ENCODE assay signal across 26 mouse cellular contexts in the genomic region with DNA sequence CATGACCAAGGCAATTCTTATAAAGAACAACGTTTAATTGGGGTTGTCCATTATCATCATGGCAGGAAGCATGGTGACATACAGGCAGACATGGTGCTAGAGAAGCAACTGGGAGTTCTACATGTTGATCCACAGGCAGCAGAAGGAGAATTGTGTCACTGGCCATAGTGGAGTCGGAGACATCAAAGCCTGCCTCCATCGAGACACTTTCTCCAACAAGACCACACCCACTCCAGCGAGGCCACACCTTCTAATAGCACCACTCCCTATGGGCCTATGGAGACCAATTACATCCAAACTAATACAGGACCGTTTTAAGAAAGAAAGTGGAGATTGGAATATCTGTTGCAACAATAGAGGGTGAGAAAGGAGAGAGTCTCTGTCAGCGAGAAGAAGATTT.
"Had no signal": no experiment of that assay in that cellular context is flagged by ENCODE, and none has a peak within 500 bp of the region (broad histone marks: within the 10 kb centered on the region; RNA-seq: fewer than 3 reads in every experiment).

No protein-coding gene starts in this region.

- H3K27ac ChIP-seq: heart, adult 2 months; heart, embryonic 13.5 days; heart, embryonic 15.5 days; hindbrain, embryonic 10.5 days; hindbrain, embryonic 12.5 days; hindbrain, embryonic 14.5 days; intestine, embryonic 15.5 days; layer of hippocampus, adult 2 months; left cerebral cortex, adult 2 months; limb, embryonic 10.5 days; limb, embryonic 12.5 days; liver, embryonic 13.5 days; liver, embryonic 15.5 days had no signal

- H3K4me3 ChIP-seq: heart, adult 2 months; heart, embryonic 13.5 days; heart, embryonic 15.5 days; hindbrain, embryonic 10.5 days; hindbrain, embryonic 12.5 days; intestine, embryonic 15.5 days; layer of hippocampus, adult 2 months; left cerebral cortex, adult 2 months; limb, embryonic 10.5 days; limb, embryonic 12.5 days; liver, embryonic 13.5 days; liver, embryonic 15.5 days had no signal

- H3K36me3 ChIP-seq: heart, embryonic 15.5 days; hindbrain, embryonic 12.5 days; intestine, embryonic 15.5 days had no signal

- H3K4me2 ChIP-seq: heart, embryonic 11.5 days; heart, embryonic 13.5 days; heart, embryonic 15.5 days; hindbrain, embryonic 12.5 days; hindbrain, embryonic 14.5 days; intestine, embryonic 15.5 days; limb, embryonic 12.5 days; liver, embryonic 13.5 days; liver, embryonic 15.5 days had no signal

- H3K9me3 ChIP-seq: heart, embryonic 13.5 days; heart, embryonic 15.5 days; hindbrain, embryonic 12.5 days; intestine, embryonic 15.5 days; limb, embryonic 10.5 days; limb, embryonic 12.5 days; liver, embryonic 13.5 days; liver, embryonic 15.5 days had no signal

- ATAC-seq: hindbrain, embryonic 16.5 days; inflammation-experienced regulatory T-cells, adult 6 months; intestine, embryonic 15.5 days; intestine, postnatal 0 days had no signal

- H3K27me3 ChIP-seq: heart, embryonic 13.5 days; heart, embryonic 15.5 days; hindbrain, embryonic 12.5 days; intestine, embryonic 15.5 days; limb, embryonic 12.5 days; liver, embryonic 13.5 days; liver, embryonic 15.5 days had no signal

- DNase-seq: gastrocnemius, postnatal 10 days; gastrocnemius, postnatal 25 days; heart, adult 2 months; heart, postnatal 14 days; heart, postnatal 36 days; kidney, adult 18-20 months; kidney, adult 8-10 months; kidney, postnatal 10 days; kidney, postnatal 25 days; kidney, postnatal 4 days; liver, embryonic 13.5 days had no signal

- H3K9ac ChIP-seq: heart, embryonic 13.5 days; heart, embryonic 15.5 days; hindbrain, embryonic 12.5 days; hindbrain, embryonic 14.5 days; intestine, embryonic 15.5 days; limb, embryonic 12.5 days; liver, embryonic 13.5 days; liver, embryonic 15.5 days had no signal
